Mouse (Mus musculus): Measurements from ENCODE around the gene Olfr67. TPM values are rescaled to one million over a fixed set of nuclear protein-coding genes. Genes with fewer than 3 reads are reported as not detected.

Olfr67 gene
- polyA plus RNA-seq, 1 experiment = not detected

DNA sequence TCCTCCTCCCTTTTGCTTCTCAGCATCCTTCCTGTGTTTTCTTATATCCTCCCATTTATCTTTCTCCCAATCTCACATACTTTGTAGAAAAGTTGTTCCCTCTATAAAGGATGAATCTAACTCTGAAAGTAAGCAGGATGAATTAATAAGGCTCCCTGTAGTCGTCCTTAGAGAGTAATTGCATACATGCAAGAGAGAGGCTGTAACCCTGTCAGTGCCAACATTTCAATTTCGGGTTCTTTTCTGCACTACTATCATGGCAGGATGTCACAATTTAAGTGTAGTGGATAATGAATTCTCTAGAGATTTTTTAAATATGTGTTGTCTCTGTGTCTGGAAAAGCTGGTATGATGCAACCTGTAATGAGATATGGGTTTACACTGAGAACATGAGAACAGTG lies 34.4 kb downstream of the Olfr67 start, which contains the start of gene Olfr630:
Gene Olfr630, minus strand, starts transcription at position 101 of the 400 bp plus-strand sequence.
- 66% methylated on average over 2 of the region's 2 CpGs for WGBS
- H3K4me3 ChIP-seq (ENCODE audit: extremely low read depth, insufficient read depth, insufficient read length) = no peak within 1 kb of the TSS
- H3K36me3 ChIP-seq (ENCODE audit: control insufficient read depth, insufficient read depth, low read length) = no peaks in the 10 kb centered on the region
- TF ChIP-seq CTCF (IDR thresholded peaks at IDR 0.05; ENCODE audit: extremely low read depth, insufficient read depth, insufficient read length, insufficient replicate concordance) = no peak
- no peak for TF ChIP-seq POLR2A (IDR thresholded peaks at IDR 0.05; ENCODE audit: low read depth, low read length)
- no peaks in the 10 kb centered on the region for H3K4me1 ChIP-seq (ENCODE audit: control insufficient read depth, insufficient read depth, insufficient read length)
- DNase-seq (ENCODE audit: low read depth in 1 of 2, low spot score in 2 of 2) = no peak
- H3K27ac ChIP-seq (ENCODE audit: insufficient read depth, low read length) = no peak within 1 kb of the TSS
- H3K27me3 ChIP-seq (ENCODE audit: control insufficient read depth, insufficient read depth, low read length) = no peaks in the 10 kb centered on the region

DNA sequence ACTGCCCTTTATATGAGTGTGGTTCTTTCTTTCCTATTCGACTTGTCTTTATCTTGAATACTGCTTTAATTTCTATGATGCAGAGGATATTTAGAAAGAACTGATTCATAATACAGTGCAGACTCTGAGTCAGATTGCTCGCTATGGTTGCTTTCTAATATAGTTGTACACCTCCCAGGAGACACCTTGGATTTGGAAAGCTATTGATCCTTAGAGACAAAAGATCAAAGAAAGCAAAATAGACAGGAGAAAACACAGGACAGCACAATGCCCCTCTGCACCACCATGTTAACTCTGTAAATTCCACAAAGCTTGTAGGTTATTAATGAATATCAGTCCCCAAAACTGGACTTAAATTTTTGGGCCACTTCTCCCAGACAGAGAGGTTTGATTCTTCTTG lies 46.8 kb downstream of the Olfr67 start, which contains the start of gene Olfr629:
Gene Olfr629, minus strand, starts transcription at position 101 of the 400 bp plus-strand sequence.
- no peaks in the 10 kb centered on the region for H3K4me1 ChIP-seq (ENCODE audit: control insufficient read depth, insufficient read depth, insufficient read length)
- no peak for DNase-seq (ENCODE audit: low read depth in 1 of 2, low spot score in 2 of 2)
- 85% methylated on average over 2 of the region's 2 CpGs for WGBS
- no peak for TF ChIP-seq CTCF (IDR thresholded peaks at IDR 0.05; ENCODE audit: extremely low read depth, insufficient read depth, insufficient read length, insufficient replicate concordance)
- no peak within 1 kb of the TSS for H3K27ac ChIP-seq (ENCODE audit: insufficient read depth, low read length)
- H3K36me3 ChIP-seq (ENCODE audit: control insufficient read depth, insufficient read depth, low read length) = no peaks in the 10 kb centered on the region
- no peak within 1 kb of the TSS for H3K4me3 ChIP-seq (ENCODE audit: extremely low read depth, insufficient read depth, insufficient read length)
- no peaks in the 10 kb centered on the region for H3K27me3 ChIP-seq (ENCODE audit: control insufficient read depth, insufficient read depth, low read length)

Other genes starting within 250 kb of the Olfr67 start
- not detected in 2 replicates for gene Olfr612, start 249.1 kb downstream of the Olfr67 start, polyA plus RNA-seq (2012; rRNA removed)
- not detected in 2 replicates for gene Olfr613, start 243.7 kb downstream of the Olfr67 start, polyA plus RNA-seq (2012; rRNA removed)
- gene Olfr615, start 235.7 kb downstream of the Olfr67 start, polyA plus RNA-seq (2012; rRNA removed) = not detected in 2 replicates
- not detected in 2 replicates for gene Olfr616, start 222.7 kb downstream of the Olfr67 start, polyA plus RNA-seq (2012; rRNA removed)
- gene Olfr617, start 218.8 kb downstream of the Olfr67 start, polyA plus RNA-seq (2012; rRNA removed) = not detected in 2 replicates
- not detected in 2 replicates for gene Olfr618, start 201.7 kb downstream of the Olfr67 start, polyA plus RNA-seq (2012; rRNA removed)
- gene Olfr619, start 191.2 kb downstream of the Olfr67 start, polyA plus RNA-seq (2012; rRNA removed) = not detected in 2 replicates
- not detected in 2 replicates for gene Olfr620, start 179.3 kb downstream of the Olfr67 start, polyA plus RNA-seq (2012; rRNA removed)
- not detected in 2 replicates for gene Olfr622, start 149.1 kb downstream of the Olfr67 start, polyA plus RNA-seq (2012; rRNA removed)
- not detected in 2 replicates for gene Olfr623, start 128.1 kb downstream of the Olfr67 start, polyA plus RNA-seq (2012; rRNA removed)
- not detected in 2 replicates for gene Olfr624, start 120.6 kb downstream of the Olfr67 start, polyA plus RNA-seq (2012; rRNA removed)
- not detected in 2 replicates for gene Olfr625-ps1, start 109.1 kb downstream of the Olfr67 start, polyA plus RNA-seq (2012; rRNA removed)
- gene Olfr243, start 77.2 kb downstream of the Olfr67 start, polyA plus RNA-seq (2012; rRNA removed) = not detected in 2 replicates
- not detected in 2 replicates for gene Olfr628, start 61.4 kb downstream of the Olfr67 start, polyA plus RNA-seq (2012; rRNA removed)
- gene Olfr629, start 46.9 kb downstream of the Olfr67 start, polyA plus RNA-seq (2012; rRNA removed) = not detected in 2 replicates
- gene Olfr630, start 34.5 kb downstream of the Olfr67 start, polyA plus RNA-seq (2012; rRNA removed) = not detected in 2 replicates
- gene Olfr69, start 20.2 kb downstream of the Olfr67 start, polyA plus RNA-seq (2012; rRNA removed) = not detected in 2 replicates
- gene Olfr68, start 12.1 kb downstream of the Olfr67 start, polyA plus RNA-seq (2012; rRNA removed) = not detected in 2 replicates
- 8,577 and 15,977 TPM in 2 replicates for gene Hbb-bt, start 22.2 kb upstream of the Olfr67 start, polyA plus RNA-seq (2012; rRNA removed)
- gene Hbb-bs, start 36.3 kb upstream of the Olfr67 start, polyA plus RNA-seq (2012; rRNA removed) = 71,783 and 120,196 TPM in 2 replicates
- not detected in 2 replicates for gene Hbb-bh2, start 48.7 kb upstream of the Olfr67 start, polyA plus RNA-seq (2012; rRNA removed)
- 0.15 TPM in 1 of 2 replicates, not detected in the other for gene Hbb-bh1, start 51.3 kb upstream of the Olfr67 start, polyA plus RNA-seq (2012; rRNA removed)
- gene Hbb-y, start 61.4 kb upstream of the Olfr67 start, polyA plus RNA-seq (2012; rRNA removed) = 0.14 TPM in 1 of 2 replicates, not detected in the other
- not detected in 2 replicates for gene Olfr66, start 94.4 kb upstream of the Olfr67 start, polyA plus RNA-seq (2012; rRNA removed)
- gene Olfr64, start 102.7 kb upstream of the Olfr67 start, polyA plus RNA-seq (2012; rRNA removed) = not detected in 2 replicates
- not detected in 2 replicates for gene Olfr65, start 111.7 kb upstream of the Olfr67 start, polyA plus RNA-seq (2012; rRNA removed)
- not detected in 2 replicates for gene Olfr631, start 137.0 kb upstream of the Olfr67 start, polyA plus RNA-seq (2012; rRNA removed)
- not detected in 2 replicates for gene Olfr632, start 142.5 kb upstream of the Olfr67 start, polyA plus RNA-seq (2012; rRNA removed)
- not detected in 2 replicates for gene Olfr633, start 152.6 kb upstream of the Olfr67 start, polyA plus RNA-seq (2012; rRNA removed)
- gene Olfr635, start 179.3 kb upstream of the Olfr67 start, polyA plus RNA-seq (2012; rRNA removed) = not detected in 2 replicates
- not detected in 2 replicates for gene Olfr638, start 206.9 kb upstream of the Olfr67 start, polyA plus RNA-seq (2012; rRNA removed)
- gene Olfr639, start 225.5 kb upstream of the Olfr67 start, polyA plus RNA-seq (2012; rRNA removed) = not detected in 2 replicates
- not detected in 2 replicates for gene Olfr640, start 233.8 kb upstream of the Olfr67 start, polyA plus RNA-seq (2012; rRNA removed)
- gene Olfr641, start 243.6 kb upstream of the Olfr67 start, polyA plus RNA-seq (2012; rRNA removed) = not detected in 2 replicates

Data from spleen, adult 2 months (tissue).